ENCODE assay signal across 10 mouse cellular contexts in the genomic region with DNA sequence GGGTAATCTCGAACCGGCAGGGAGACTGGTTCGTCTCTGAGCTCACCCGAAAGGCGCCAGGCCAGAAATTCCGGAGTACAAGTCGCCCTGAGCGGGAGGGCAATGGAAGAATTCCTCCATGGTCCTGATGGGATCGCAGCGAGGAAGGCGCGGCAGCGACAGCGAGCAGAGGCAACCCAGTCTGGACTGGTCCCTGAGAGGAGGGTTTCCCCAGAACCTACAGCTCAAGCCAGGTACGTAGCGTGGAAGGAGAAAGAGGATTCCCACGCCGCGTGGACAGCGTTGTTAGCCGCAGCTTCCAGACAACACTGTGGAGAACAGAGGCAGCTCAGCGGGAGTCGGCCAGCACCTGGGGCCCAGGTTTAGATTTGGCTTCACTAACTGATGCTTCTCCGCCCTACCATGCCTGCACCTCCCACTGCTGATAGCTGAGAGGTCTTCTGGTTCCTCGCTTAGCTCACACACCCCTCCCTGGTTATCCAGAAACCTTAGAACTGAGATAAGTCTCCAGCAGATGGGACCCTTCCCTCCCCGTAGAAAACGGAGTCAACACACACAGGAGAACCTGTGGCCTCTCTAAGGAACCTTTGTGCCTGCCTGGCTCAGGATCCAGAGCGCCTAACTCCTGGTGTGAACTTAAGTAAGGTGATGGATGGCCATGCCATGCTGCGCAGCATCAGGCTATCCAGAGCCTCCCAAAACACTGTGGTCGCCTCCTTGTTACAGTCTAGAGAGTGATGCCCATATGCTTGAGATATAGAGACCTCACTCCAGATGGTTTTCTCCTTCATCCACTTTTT. TPM values are rescaled to one million over a fixed set of nuclear protein-coding genes. Genes with fewer than 3 reads are reported as not detected.
DNase-seq lines count a peak whose midpoint lies in the region; ATAC-seq and TF ChIP-seq lines count a peak whose summit lies in the region.
"Had no signal": no experiment of that assay in that cellular context is flagged by ENCODE, and none has a peak within 500 bp of the region (broad histone marks: within the 10 kb centered on the region; RNA-seq: fewer than 3 reads in every experiment).

No protein-coding gene starts in this region.

- ATAC-seq in heart, embryonic 14.5 days (ENCODE audit: insufficient number of reproducible peaks, insufficient read depth, low FRiP score, low read depth), result no peak
- peak; percentile 78 for ATAC-seq in midbrain, postnatal 0 days (ENCODE audit: low FRiP score)

- no peaks in the 10 kb centered on the region for H3K36me3 ChIP-seq in heart, embryonic 14.5 days (ENCODE audit: control insufficient read depth, insufficient read depth, low read length)
- no peaks in the 10 kb centered on the region for H3K36me3 ChIP-seq in midbrain, postnatal 0 days (ENCODE audit: insufficient read depth, low read length)

- H3K9me3 ChIP-seq in heart, embryonic 14.5 days (ENCODE audit: control insufficient read depth, low read length), result no peaks in the 10 kb centered on the region
- no peaks in the 10 kb centered on the region for H3K9me3 ChIP-seq in midbrain, postnatal 0 days (ENCODE audit: low read length)

- TF ChIP-seq CTCF in midbrain, postnatal 0 days (IDR thresholded peaks at IDR 0.05), result no peak

- H3K4me2 ChIP-seq in heart, embryonic 14.5 days (ENCODE audit: low read length), result peak overlapping the region; percentile 96
- peak overlapping the region; percentile 81 for H3K4me2 ChIP-seq in midbrain, postnatal 0 days (ENCODE audit: low read depth, low read length, poor library complexity, severe bottlenecking)

- H3K9ac ChIP-seq in heart, embryonic 14.5 days (ENCODE audit: low read length), result peak overlapping the region; percentile 28
- peak overlapping the region; percentile 80 for H3K9ac ChIP-seq in midbrain, postnatal 0 days (replicated peaks; ENCODE audit: low read length, poor library complexity, severe bottlenecking)

- 3% methylated on average over 30 of the region's 30 CpGs for WGBS in heart, embryonic 14.5 days
- 1% methylated on average over 30 of the region's 30 CpGs for WGBS in midbrain, postnatal 0 days

- peaks cover 24% of the 10 kb centered on the region; the same call in 1 of the 2 replicates for H3K27me3 ChIP-seq in heart, embryonic 14.5 days (ENCODE audit: control insufficient read depth, insufficient read depth, low read length)
- H3K27me3 ChIP-seq in midbrain, postnatal 0 days (ENCODE audit: insufficient read depth, low read length), result no peaks in the 10 kb centered on the region

- H3K4me1 ChIP-seq in heart, embryonic 14.5 days (ENCODE audit: control insufficient read depth in 2 of 2, insufficient read depth in 2 of 2, low read length in 2 of 2), result peaks cover 7 to 8% of the 10 kb centered on the region in 2 experiments; a peak in 3 of 4 replicates
- no peaks in the 10 kb centered on the region for H3K4me1 ChIP-seq in midbrain, postnatal 0 days (ENCODE audit: insufficient read depth, low read length)

- no peak for DNase-seq in heart, adult 9 months (ENCODE audit: low spot score in 2 of 2)
- DNase-seq in cerebellum, adult 8-10 months, result peak; percentile 26
- DNase-seq in frontal cortex, postnatal 25 days (ENCODE audit: low spot score in 2 of 2), result peak; percentile 19 to 22
- DNase-seq in layer of hippocampus, postnatal 25 days (ENCODE audit: extremely low spot score in 1 of 2, low spot score in 1 of 2), result peak; percentile 34 to 57
- peak; percentile 54 for DNase-seq in midbrain, postnatal 0 days (ENCODE audit: low spot score)
- no peak for DNase-seq in c-Kit-positive CD71-positive TER-119-positive erythroid progenitor cells, embryonic 14.5 days (ENCODE audit: low spot score)
- no peak for DNase-seq in spleen, adult 12 weeks (ENCODE audit: low spot score)

- peak overlapping the region; percentile 53 to 57 for H3K4me3 ChIP-seq in heart, embryonic 14.5 days (ENCODE audit: control insufficient read depth in 1 of 2, insufficient read depth in 1 of 2, low read depth in 1 of 2, low read length in 2 of 2)
- peak overlapping the region; percentile 70 for H3K4me3 ChIP-seq in midbrain, postnatal 0 days (ENCODE audit: low read depth, low read length)

- H3K27ac ChIP-seq in heart, embryonic 14.5 days (replicated peaks in 1 of 2; ENCODE audit: control insufficient read depth in 1 of 2, insufficient read depth in 1 of 2, low read depth in 2 of 2, low read length in 2 of 2), result no peak overlapping the region
- peak overlapping the region; percentile 80 for H3K27ac ChIP-seq in midbrain, postnatal 0 days (ENCODE audit: low read depth, low read length)

RNA-seq across cellular contexts. Expression of gene Galntl6, which starts 0.6 kb away (rescaled TPM):
- polyA plus RNA-seq in heart, embryonic 14.5 days (2014; fragmentation: Nextera tagmentation; extraction: Ambion mirVana), result 0.05 and 0.07 TPM in 2 replicates
- total RNA-seq in layer of hippocampus, postnatal 25 days (2021), result 10 to 100 TPM; 48.7 to 57.2 TPM
- total RNA-seq in midbrain, postnatal 0 days (2014; rRNA removed), result 24.3 and 37.7 TPM in 2 replicates
- polyA plus RNA-seq in midbrain, postnatal 0 days (2015; fragmentation: Nextera tagmentation; extraction: Ambion mirVana), result 17.5 and 17.9 TPM in 2 replicates
- total RNA-seq: heart, postnatal 14 days; MEL had no signal

RNA-seq across cellular contexts. Expression of gene BC030500, which starts 1.5 kb away (rescaled TPM):
- not detected in 2 replicates for polyA plus RNA-seq in heart, embryonic 14.5 days (2014; fragmentation: Nextera tagmentation; extraction: Ambion mirVana)
- 10 to 100 TPM; 18.6 to 19.3 TPM for total RNA-seq in layer of hippocampus, postnatal 25 days (2021)
- 15.5 and 17.3 TPM in 2 replicates for total RNA-seq in midbrain, postnatal 0 days (2014; rRNA removed)
- polyA plus RNA-seq in midbrain, postnatal 0 days (2015; fragmentation: Nextera tagmentation; extraction: Ambion mirVana), result 14.6 and 16.9 TPM in 2 replicates
- total RNA-seq: heart, postnatal 14 days; MEL had no signal

Comparison
In these comparisons a context has a peak if more than half of its experiments do, and no peak if none do; other contexts are left out.
1. DNase-seq: peak in cerebellum, adult 8-10 months (single experiment), frontal cortex, postnatal 25 days (2 of 2), layer of hippocampus, postnatal 25 days (2 of 2) and midbrain, postnatal 0 days (single experiment); none in heart, adult 9 months (0 of 2), c-Kit-positive CD71-positive TER-119-positive erythroid progenitor cells, embryonic 14.5 days (single experiment) and spleen, adult 12 weeks (single experiment).